ENCODE assay signal across 8 mouse cellular contexts in the genomic region with DNA sequence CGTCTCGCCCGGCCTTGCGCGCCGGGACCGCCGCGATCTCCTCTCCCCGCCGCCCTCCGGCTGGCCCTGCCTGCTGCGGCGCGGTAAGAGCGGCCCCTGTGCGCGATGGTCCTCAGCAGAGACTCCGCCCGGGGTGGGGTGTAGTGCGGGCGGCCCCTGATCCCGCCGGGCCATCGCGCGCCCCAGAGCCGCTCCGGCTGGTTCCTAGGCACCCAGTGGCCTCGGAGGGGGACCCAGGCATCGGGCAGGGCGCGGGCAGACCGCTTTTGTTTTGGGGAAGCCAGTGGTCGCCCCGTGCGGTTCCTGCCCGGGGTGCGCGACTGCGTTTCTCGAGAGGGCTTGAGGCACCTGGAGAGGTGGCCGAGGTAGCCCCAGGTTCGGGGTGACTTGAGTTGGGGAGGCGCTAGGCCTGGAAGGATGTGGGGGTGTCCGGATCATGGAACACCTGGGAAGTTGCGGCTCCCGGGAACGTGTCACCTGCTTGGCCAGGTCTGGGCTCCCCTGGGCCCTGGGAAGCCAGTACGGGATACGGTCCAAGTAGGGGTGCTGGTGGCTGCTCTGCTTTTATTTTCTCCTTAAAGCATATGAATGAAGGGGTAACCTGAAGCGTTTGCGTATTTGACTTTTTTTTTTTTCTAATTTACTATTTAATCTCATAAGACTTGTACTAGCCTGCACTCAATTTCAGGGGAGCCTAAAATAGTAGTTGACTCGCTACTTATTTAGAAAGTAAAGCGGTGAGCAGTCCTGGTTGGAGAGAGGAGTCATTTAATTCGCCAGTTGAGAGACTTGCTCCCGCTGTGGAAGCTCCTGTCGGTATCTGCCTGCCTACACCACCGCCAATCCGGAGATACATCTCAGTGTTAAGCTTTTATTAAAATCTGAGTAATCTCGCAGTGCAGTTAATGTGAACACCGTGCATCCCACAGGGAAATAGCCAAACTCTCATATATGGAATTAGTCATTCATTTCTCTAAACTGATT. TPM values are rescaled to one million over a fixed set of nuclear protein-coding genes. Genes with fewer than 3 reads are reported as not detected.
DNase-seq lines count a peak whose midpoint lies in the region; ATAC-seq and TF ChIP-seq lines count a peak whose summit lies in the region.

No protein-coding gene starts in this region.

- H3K27me3 ChIP-seq in hindbrain, embryonic 11.5 days (ENCODE audit: control insufficient read depth, insufficient read depth, low read length), result peaks cover 2% of the 10 kb centered on the region; the same call in 1 of the 2 replicates
- no peaks in the 10 kb centered on the region for H3K27me3 ChIP-seq in liver, embryonic 13.5 days
- H3K27me3 ChIP-seq in neural tube, embryonic 14.5 days (ENCODE audit: control insufficient read depth, insufficient read depth, low read length), result no peaks in the 10 kb centered on the region

- H3K27ac ChIP-seq in left cerebral cortex, adult 2 months, result peak overlapping the region; percentile 99
- H3K27ac ChIP-seq in hindbrain, embryonic 11.5 days (ENCODE audit: low read depth, low read length), result peak overlapping the region; percentile 69; the same call in 1 of the 2 replicates
- peak overlapping the region; percentile 71 for H3K27ac ChIP-seq in liver, embryonic 13.5 days
- H3K27ac ChIP-seq in neural tube, embryonic 14.5 days (ENCODE audit: low read depth, low read length), result peak overlapping the region; percentile 93

- no peaks in the 10 kb centered on the region for H3K9me3 ChIP-seq in hindbrain, embryonic 11.5 days (ENCODE audit: control insufficient read depth, low read length)
- no peaks in the 10 kb centered on the region for H3K9me3 ChIP-seq in liver, embryonic 13.5 days (replicated peaks)
- no peaks in the 10 kb centered on the region for H3K9me3 ChIP-seq in neural tube, embryonic 14.5 days (ENCODE audit: control insufficient read depth, low read length)

- WGBS in hindbrain, embryonic 11.5 days, result 2% methylated on average over 58 of the region's 62 CpGs
- WGBS in liver, embryonic 13.5 days (ENCODE audit: insufficient replicate concordance), result under 1% methylated on average over 62 of the region's 62 CpGs
- WGBS in neural tube, embryonic 14.5 days, result under 1% methylated on average over 44 of the region's 62 CpGs

- intact Hi-C loops in left cerebral cortex, adult 2 months (cut with DNase I), result loop anchor here (1.0 to 5.0 kb wide), 4 partner anchors 56 to 242 kb away; no protein-coding TSS in a partner anchor
- intact Hi-C loops in left cerebral cortex, postnatal 4 days (cut with DNase I), result loop anchor here (5.0 to 10.0 kb wide), 2 partner anchors 51 to 242 kb away; no protein-coding TSS in a partner anchor

- ATAC-seq in common myeloid progenitor, adult 5-6 weeks (replicated peaks; ENCODE audit: low read depth, poor library complexity, severe bottlenecking), result peak; percentile 39
- ATAC-seq in hindbrain, embryonic 11.5 days (ENCODE audit: low FRiP score), result peak; percentile 83
- ATAC-seq in liver, embryonic 13.5 days (ENCODE audit: low read depth), result peak; percentile 89
- ATAC-seq in neural tube, embryonic 14.5 days (ENCODE audit: low read depth), result peak; percentile 84

- no peaks in the 10 kb centered on the region for H3K4me1 ChIP-seq in hindbrain, embryonic 11.5 days (replicated peaks; ENCODE audit: control insufficient read depth, insufficient read depth, low read length)
- H3K4me1 ChIP-seq in liver, embryonic 13.5 days (replicated peaks), result peaks cover 27% of the 10 kb centered on the region
- H3K4me1 ChIP-seq in neural tube, embryonic 14.5 days (ENCODE audit: control insufficient read depth, insufficient read depth, low read length), result peaks cover 5% of the 10 kb centered on the region; the same call in 1 of the 2 replicates

- DNase-seq in left cerebral cortex, adult 2 months (ENCODE audit: extremely low spot score in 1 of 2, low spot score in 2 of 2), result peak in 1 of 2 experiments; percentile 48
- no peak for DNase-seq in left cerebral cortex, postnatal 4 days
- DNase-seq in NIH3T3 (ENCODE audit: low read depth), result peak; percentile 42
- peak; percentile 36 for DNase-seq in hindbrain, embryonic 11.5 days (ENCODE audit: low spot score)
- no peak for DNase-seq in liver, embryonic 13.5 days
- DNase-seq in ovary, postnatal 36 days (ENCODE audit: low spot score), result no peak

- peak overlapping the region; percentile 91 for H3K4me3 ChIP-seq in left cerebral cortex, adult 2 months
- peak overlapping the region; percentile 66 for H3K4me3 ChIP-seq in hindbrain, embryonic 11.5 days (ENCODE audit: low read depth, low read length)
- H3K4me3 ChIP-seq in liver, embryonic 13.5 days (replicated peaks), result peak overlapping the region; percentile 78
- H3K4me3 ChIP-seq in neural tube, embryonic 14.5 days (ENCODE audit: low read depth, low read length), result peak overlapping the region; percentile 87

- no peak for TF ChIP-seq CTCF in left cerebral cortex, adult 2 months (IDR thresholded peaks at IDR 0.05)

- no peaks in the 10 kb centered on the region for H3K36me3 ChIP-seq in hindbrain, embryonic 11.5 days (ENCODE audit: control insufficient read depth, insufficient read depth, low read length)
- H3K36me3 ChIP-seq in liver, embryonic 13.5 days, result peaks cover 13% of the 10 kb centered on the region
- no peaks in the 10 kb centered on the region for H3K36me3 ChIP-seq in neural tube, embryonic 14.5 days (ENCODE audit: control insufficient read depth, insufficient read depth, low read length)

- H3K9ac ChIP-seq in hindbrain, embryonic 11.5 days (ENCODE audit: low read depth, low read length), result peak overlapping the region; percentile 92
- H3K9ac ChIP-seq in liver, embryonic 13.5 days, result peak overlapping the region; percentile 83
- H3K9ac ChIP-seq in neural tube, embryonic 14.5 days (replicated peaks; ENCODE audit: low read depth, low read length), result peak overlapping the region; percentile 92

- H3K4me2 ChIP-seq in hindbrain, embryonic 11.5 days (replicated peaks; ENCODE audit: low read depth, low read length), result peak overlapping the region; percentile 97
- H3K4me2 ChIP-seq in liver, embryonic 13.5 days, result peak overlapping the region; percentile 82
- H3K4me2 ChIP-seq in neural tube, embryonic 14.5 days (ENCODE audit: low read depth, low read length), result peak overlapping the region; percentile 78

RNA-seq across cellular contexts. Expression of a gene that starts 1.0 kb away (rescaled TPM):
- total RNA-seq in left cerebral cortex, adult 2 months (2021), result 10 to 100 TPM; 83.2 to 85.1 TPM
- total RNA-seq in left cerebral cortex, postnatal 4 days (2021), result 10 to 100 TPM; 42.5 to 44.0 TPM
- 4.9 and 9.4 TPM in 2 replicates for total RNA-seq in common myeloid progenitor, adult 5-6 weeks (2017)
- polyA plus RNA-seq in hindbrain, embryonic 11.5 days (2014; fragmentation: Nextera tagmentation; extraction: Ambion mirVana), result 17.6 and 25.0 TPM in 2 replicates
- polyA plus RNA-seq in liver, embryonic 13.5 days (2015; fragmentation: Nextera tagmentation; extraction: Ambion mirVana), result 10.2 and 13.3 TPM in 2 replicates
- polyA plus RNA-seq in neural tube, embryonic 14.5 days (2014; fragmentation: Nextera tagmentation; extraction: Ambion mirVana), result 21.4 and 35.4 TPM in 2 replicates

Comparison
In these comparisons a context has a peak if more than half of its experiments do, and no peak if none do; other contexts are left out.
1. DNase-seq: peak in NIH3T3 (single experiment) and hindbrain, embryonic 11.5 days (single experiment); none in left cerebral cortex, postnatal 4 days (single experiment), liver, embryonic 13.5 days (single experiment) and ovary, postnatal 36 days (single experiment).
2. ATAC-seq: peak in every context shown above with its lines; median percentile 89 in liver, embryonic 13.5 days; 84 in neural tube, embryonic 14.5 days; 83 in hindbrain, embryonic 11.5 days; 39 in common myeloid progenitor, adult 5-6 weeks.
3. Peak in every context shown above with its lines, with median percentiles within 50 percentile points of each other: H3K27ac ChIP-seq, H3K4me3 ChIP-seq, H3K4me2 ChIP-seq and H3K9ac ChIP-seq.